Mouse (Mus musculus): ENCODE results near the gene Pi4ka. TPM values are rescaled to one million over a fixed set of nuclear protein-coding genes. Genes with fewer than 3 reads are reported as not detected.

Pi4ka gene
- polyA plus RNA-seq (2015; fragmentation: Nextera tagmentation; extraction: Ambion mirVana), result 15.5 and 16.6 TPM in 2 replicates

DNA sequence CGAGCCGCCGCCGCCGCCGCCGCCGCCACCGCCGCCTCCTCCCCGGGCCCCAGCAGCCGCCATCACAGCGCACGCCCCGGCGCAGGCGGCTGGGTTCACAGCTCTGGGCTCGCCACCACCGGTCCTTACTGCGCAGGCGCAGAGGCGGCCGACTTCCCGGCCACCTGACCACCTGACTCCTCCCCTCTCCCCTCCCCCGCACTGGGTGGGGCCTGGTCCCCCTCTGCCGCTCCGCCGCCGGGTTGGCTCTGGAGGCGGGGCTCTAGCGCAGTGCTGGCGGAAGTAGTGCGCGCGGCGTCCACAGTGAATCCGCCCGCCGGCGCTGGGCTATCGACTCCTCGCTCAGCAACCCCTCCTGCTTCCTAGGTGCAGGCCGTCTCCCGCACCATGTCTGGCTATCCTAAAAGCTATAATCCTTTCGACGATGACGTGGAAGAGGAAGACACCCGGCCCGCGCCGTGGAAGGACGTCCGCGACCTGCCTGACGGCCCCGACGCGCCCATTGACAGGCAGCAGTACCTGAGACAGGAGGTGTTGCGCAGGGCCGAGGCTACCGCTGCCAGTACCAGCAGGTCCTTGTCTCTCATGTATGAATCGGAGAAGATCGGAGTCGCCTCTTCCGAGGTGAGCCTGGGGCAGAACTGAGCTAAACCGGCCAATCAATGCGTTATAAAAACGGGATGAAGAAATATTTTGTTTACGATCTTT, at the start of gene Pi4ka, which contains the start of gene Snap29:
Pi4ka (minus strand) TSS at position 579 of the 708 bp plus-strand sequence.
Snap29 (plus strand) TSS at position 251 of the 708 bp plus-strand sequence.
- WGBS, result under 1% methylated on average over 45 of the region's 69 CpGs

DNA sequence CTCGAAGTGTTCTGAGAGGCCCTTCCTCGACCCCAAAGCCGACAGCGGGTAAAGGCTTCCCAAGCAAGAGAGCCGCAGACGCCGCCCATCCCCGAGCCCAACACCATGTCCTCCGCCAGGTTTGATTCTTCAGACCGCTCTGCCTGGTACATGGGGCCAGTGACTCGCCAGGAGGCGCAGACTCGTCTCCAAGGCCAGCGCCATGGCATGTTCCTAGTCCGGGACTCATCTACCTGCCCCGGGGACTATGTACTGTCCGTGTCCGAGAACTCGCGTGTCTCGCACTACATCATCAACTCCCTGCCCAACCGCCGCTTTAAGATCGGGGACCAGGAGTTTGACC, 46.2 kb upstream of the Pi4ka start:
- H3K9me3 ChIP-seq (ENCODE audit: control insufficient read depth, low read length), result no peaks in the 10 kb centered on the region
- WGBS, result 0% methylated on average over 24 of the region's 24 CpGs
- H3K9ac ChIP-seq (ENCODE audit: low read length), result peak overlapping the region; percentile 90
- ATAC-seq (ENCODE audit: low FRiP score, low TSS enrichment) (no peak; the same call in none of the 2 replicates), DNase-seq (ENCODE audit: low spot score) (peak; percentile 58)
- H3K36me3 ChIP-seq (ENCODE audit: control insufficient read depth, insufficient read depth, low read length), result no peaks in the 10 kb centered on the region
- H3K4me1 ChIP-seq (replicated peaks; ENCODE audit: control insufficient read depth, insufficient read depth), result 0 out of 2 replicates have a peak, but pooled peaks cover 2% of the 10 kb centered on the region
- peak overlapping the region; percentile 96 for H3K27ac ChIP-seq (replicated peaks)
- H3K4me2 ChIP-seq (replicated peaks; ENCODE audit: low read depth), result peak overlapping the region; percentile 68
- no peak for TF ChIP-seq EP300 (optimal IDR thresholded peaks at IDR 0.05)
- TF ChIP-seq CTCF (IDR thresholded peaks at IDR 0.05; ENCODE audit: low read depth), result no peak; the same call in 1 of the 2 replicates
- H3K4me3 ChIP-seq (ENCODE audit: low read depth, low read length), result peak overlapping the region; percentile 97
- no peaks in the 10 kb centered on the region for H3K27me3 ChIP-seq (ENCODE audit: control insufficient read depth, insufficient read depth, low read length)

More for the DNA sequence above, at the start of gene Pi4ka, which contains the start of gene Snap29:
- ATAC-seq (ENCODE audit: low FRiP score, low TSS enrichment) (peak; percentile 99), DNase-seq (ENCODE audit: low spot score) (peak; percentile 100)
- peak within 1 kb of the TSS; percentile 82 for H3K9ac ChIP-seq (ENCODE audit: low read length)
- H3K4me1 ChIP-seq (replicated peaks; ENCODE audit: control insufficient read depth, insufficient read depth), result no peaks in the 10 kb centered on the region; the same call in 1 of the 2 replicates
- peak within 1 kb of the TSS; percentile 82 for H3K4me2 ChIP-seq (replicated peaks; ENCODE audit: low read depth)
- no peaks in the 10 kb centered on the region for H3K9me3 ChIP-seq (ENCODE audit: control insufficient read depth, low read length)
- no peak for TF ChIP-seq EP300 (optimal IDR thresholded peaks at IDR 0.05)
- 0 out of 2 replicates have a peak, but pooled peaks have one; percentile 14 for TF ChIP-seq CTCF (IDR thresholded peaks at IDR 0.05; ENCODE audit: low read depth)
- no peaks in the 10 kb centered on the region for H3K27me3 ChIP-seq (ENCODE audit: control insufficient read depth, insufficient read depth, low read length)
- peak within 1 kb of the TSS; percentile 78 for H3K27ac ChIP-seq (replicated peaks)
- H3K4me3 ChIP-seq (ENCODE audit: low read depth, low read length), result peak within 1 kb of the TSS; percentile 83
- no peaks in the 10 kb centered on the region for H3K36me3 ChIP-seq (ENCODE audit: control insufficient read depth, insufficient read depth, low read length)

DNA sequence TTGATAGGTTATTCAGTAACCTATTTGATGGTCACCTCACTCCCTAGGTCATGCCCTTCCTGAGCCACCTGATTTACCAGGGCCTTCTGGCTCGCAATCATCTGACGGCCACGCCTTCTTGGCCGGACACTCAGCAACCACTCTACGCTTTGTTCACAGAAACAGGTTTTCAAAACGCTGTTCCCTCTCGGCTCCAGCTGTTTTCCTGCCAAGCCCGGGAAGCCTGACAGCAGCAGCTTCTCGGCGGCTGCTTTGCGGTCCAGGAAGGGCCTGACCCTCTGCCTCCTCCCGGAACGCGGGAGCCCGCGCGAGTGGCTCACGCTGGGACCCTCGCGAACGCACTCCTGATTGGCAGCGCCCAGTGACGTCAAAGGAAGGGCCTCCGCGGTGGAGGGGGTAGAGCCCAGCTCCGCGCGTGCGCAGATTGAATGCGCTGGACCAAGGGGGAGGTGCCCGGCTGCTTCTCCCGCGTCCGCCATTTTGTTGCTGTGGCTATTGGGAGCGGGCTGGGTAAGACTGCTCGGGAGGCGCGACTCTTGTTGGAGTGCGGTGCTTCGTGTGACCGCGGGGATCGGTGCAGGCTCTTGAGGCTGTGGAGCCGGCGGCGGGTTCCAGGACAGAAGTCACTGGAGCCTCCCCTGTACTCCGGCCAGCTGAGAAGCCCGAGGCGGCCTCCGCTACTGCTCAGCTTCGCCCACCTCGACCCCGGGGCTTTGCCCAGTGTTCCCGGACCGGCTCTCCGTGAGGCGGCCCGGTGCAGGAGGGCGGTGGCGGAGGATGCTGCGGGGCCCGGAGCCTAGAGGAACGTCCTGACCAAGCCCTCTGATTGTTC, 45.6 kb upstream of the Pi4ka start, which contains the start of gene Crkl:
Crkl (plus strand) TSS at position 447 of the 832 bp plus-strand sequence.
- ATAC-seq (ENCODE audit: low FRiP score, low TSS enrichment) (peak; percentile 96), DNase-seq (ENCODE audit: low spot score) (peak; percentile 98)
- peak within 1 kb of the TSS; percentile 68 for H3K4me2 ChIP-seq (replicated peaks; ENCODE audit: low read depth)
- WGBS, result under 1% methylated on average over 62 of the region's 63 CpGs
- H3K36me3 ChIP-seq (ENCODE audit: control insufficient read depth, insufficient read depth, low read length), result no peaks in the 10 kb centered on the region
- peak within 1 kb of the TSS; percentile 97 for H3K4me3 ChIP-seq (ENCODE audit: low read depth, low read length)
- 0 out of 2 replicates have a peak, but pooled peaks cover 2% of the 10 kb centered on the region for H3K4me1 ChIP-seq (replicated peaks; ENCODE audit: control insufficient read depth, insufficient read depth)
- peak within 1 kb of the TSS; percentile 90 for H3K9ac ChIP-seq (ENCODE audit: low read length)
- no peaks in the 10 kb centered on the region for H3K9me3 ChIP-seq (ENCODE audit: control insufficient read depth, low read length)
- peak within 1 kb of the TSS; percentile 96 for H3K27ac ChIP-seq (replicated peaks)
- TF ChIP-seq EP300 (optimal IDR thresholded peaks at IDR 0.05) (no peak), CTCF (IDR thresholded peaks at IDR 0.05; ENCODE audit: low read depth) (0 out of 2 replicates have a peak, but pooled peaks have one; percentile 4)
- H3K27me3 ChIP-seq (ENCODE audit: control insufficient read depth, insufficient read depth, low read length), result no peaks in the 10 kb centered on the region

DNA sequence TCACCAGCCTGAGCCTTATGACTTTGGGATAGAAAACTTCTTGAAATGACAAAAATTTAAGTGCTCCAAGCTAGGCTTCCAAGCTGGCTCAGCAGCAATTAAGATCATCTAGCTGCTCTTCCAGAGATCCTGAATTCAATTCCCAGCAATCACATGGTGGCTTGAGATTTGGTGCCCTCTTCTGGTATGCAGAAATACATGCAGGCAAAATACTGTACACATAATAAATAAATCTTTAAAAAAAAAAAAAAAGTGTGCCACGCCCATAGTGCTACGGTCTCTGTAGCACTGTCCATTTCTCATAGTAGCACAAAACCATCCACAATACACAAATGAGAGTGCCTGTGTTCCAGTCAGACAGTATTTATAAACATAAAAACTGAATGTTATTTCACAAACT, 26.5 kb upstream of the Pi4ka start:
- no peak overlapping the region for H3K4me3 ChIP-seq (ENCODE audit: low read depth, low read length)
- no peak overlapping the region for H3K27ac ChIP-seq (replicated peaks)
- H3K9ac ChIP-seq (ENCODE audit: low read length), result no peak overlapping the region
- no peak for ATAC-seq (ENCODE audit: low FRiP score, low TSS enrichment)
- H3K36me3 ChIP-seq (ENCODE audit: control insufficient read depth, insufficient read depth, low read length), result peaks cover 5% of the 10 kb centered on the region
- no peaks in the 10 kb centered on the region for H3K9me3 ChIP-seq (ENCODE audit: control insufficient read depth, low read length)
- 53% methylated on average over 2 of the region's 2 CpGs for WGBS
- no peaks in the 10 kb centered on the region for H3K4me1 ChIP-seq (replicated peaks; ENCODE audit: control insufficient read depth, insufficient read depth)
- no peak overlapping the region for H3K4me2 ChIP-seq (replicated peaks; ENCODE audit: low read depth)
- TF ChIP-seq CTCF (IDR thresholded peaks at IDR 0.05; ENCODE audit: low read depth) (peak; percentile 73), EP300 (optimal IDR thresholded peaks at IDR 0.05) (no peak)
- no peaks in the 10 kb centered on the region for H3K27me3 ChIP-seq (ENCODE audit: control insufficient read depth, insufficient read depth, low read length)
- DNase-seq (ENCODE audit: low spot score), result no peak

GRCm38 (mm10) chr16:17423021-17423420, 16.9 kb upstream of the Pi4ka start:
- ATAC-seq (ENCODE audit: low FRiP score, low TSS enrichment), result no peak
- Histone ChIP-seq H3K27ac (replicated peaks) (no peak overlapping the region), H3K36me3 (ENCODE audit: control insufficient read depth, insufficient read depth, low read length) (peaks cover 10% of the 10 kb centered on the region; the same call in 1 of the 2 replicates), H3K4me1 (replicated peaks; ENCODE audit: control insufficient read depth, insufficient read depth) (no peaks in the 10 kb centered on the region), H3K27me3 (ENCODE audit: control insufficient read depth, insufficient read depth, low read length) (no peaks in the 10 kb centered on the region), H3K9ac (ENCODE audit: low read length) (no peak overlapping the region), H3K9me3 (ENCODE audit: control insufficient read depth, low read length) (no peaks in the 10 kb centered on the region), H3K4me2 (replicated peaks; ENCODE audit: low read depth) (no peak overlapping the region), H3K4me3 (ENCODE audit: low read depth, low read length) (no peak overlapping the region)
- no peak for DNase-seq (ENCODE audit: low spot score)
- WGBS, result 66% methylated on average over 3 of the region's 3 CpGs
- TF ChIP-seq EP300 (optimal IDR thresholded peaks at IDR 0.05) (no peak), CTCF (IDR thresholded peaks at IDR 0.05; ENCODE audit: low read depth) (no peak)

All from stomach, postnatal 0 days (tissue).